Mouse (Mus musculus) limb, embryonic 13.5 days (tissue): Measurements from ENCODE around the gene Olfr1412. TPM values are rescaled to one million over a fixed set of nuclear protein-coding genes. Genes with fewer than 3 reads are reported as not detected.

ENCODE experiments used
- ATAC-seq: fragments of 200-750 bp; cut with Nextera tagmentation; 2 replicates; pipeline ENCODE4 v1.8.0; 2017; ENCODE audit warnings: low read depth, moderate number of reproducible peaks, moderate TSS enrichment; ENCODE audit not compliant: low FRiP score
- H3K27ac ChIP-seq: fragments of 300-500 bp; sonication (generic); 2 replicates; pipeline ENCODE4 v1.5.1; 2015; ENCODE audit warnings: inconsistent platforms, mild to moderate bottlenecking, moderate library complexity
- H3K27me3 ChIP-seq: fragments of 300-500 bp; sonication (generic); 2 replicates; pipeline ENCODE4 v1.6.1; 2015; ENCODE audit warnings: mild to moderate bottlenecking, inconsistent platforms
- H3K36me3 ChIP-seq: fragments of 300-500 bp; sonication (generic); 2 replicates; pipeline ENCODE4 v1.6.1; 2015; ENCODE audit warnings: inconsistent platforms, mild to moderate bottlenecking, moderate library complexity
- H3K4me1 ChIP-seq: fragments of 300-500 bp; sonication (generic); 2 replicates; pipeline ENCODE4 v1.6.1; 2015; ENCODE audit warnings: inconsistent platforms
- H3K4me2 ChIP-seq: fragments of 300-500 bp; sonication (generic); replicated peaks from 2 replicates; pipeline ENCODE4 v1.6.1; 2015; ENCODE audit warnings: inconsistent platforms, mild to moderate bottlenecking, moderate library complexity
- H3K4me3 ChIP-seq: fragments of 300-500 bp; sonication (generic); 2 replicates; pipeline ENCODE4 v1.5.1; 2015; ENCODE audit warnings: moderate library complexity, mild to moderate bottlenecking, inconsistent platforms
- H3K9ac ChIP-seq: fragments of 300-500 bp; sonication (generic); 2 replicates; pipeline ENCODE4 v1.6.1; 2015; ENCODE audit warnings: mild to moderate bottlenecking, inconsistent platforms
- H3K9me3 ChIP-seq: fragments of 300-500 bp; sonication (generic); 2 replicates; pipeline ENCODE4 v1.6.1; 2016; ENCODE audit warnings: inconsistent platforms
- WGBS: fragments of 180-500 bp; shearing (Covaris S2); methylation state at CpG from one replicate; pipeline ENCODE4 v1.1.7; 2015; 5-methylcytosine and 5-hydroxymethylcytosine counted together
- polyA plus RNA-seq: library from polyadenylated mRNA; unstranded; fragments of >200 nt; fragmentation: Nextera tagmentation; extraction: Ambion mirVana; gene quantifications from 2 replicates; pipeline ENCODE4 v1.2.1, GENCODE M21; 2015

Gene Olfr1412
- polyA plus RNA-seq, 1 experiment from 2014 or later, result not detected

DNA sequence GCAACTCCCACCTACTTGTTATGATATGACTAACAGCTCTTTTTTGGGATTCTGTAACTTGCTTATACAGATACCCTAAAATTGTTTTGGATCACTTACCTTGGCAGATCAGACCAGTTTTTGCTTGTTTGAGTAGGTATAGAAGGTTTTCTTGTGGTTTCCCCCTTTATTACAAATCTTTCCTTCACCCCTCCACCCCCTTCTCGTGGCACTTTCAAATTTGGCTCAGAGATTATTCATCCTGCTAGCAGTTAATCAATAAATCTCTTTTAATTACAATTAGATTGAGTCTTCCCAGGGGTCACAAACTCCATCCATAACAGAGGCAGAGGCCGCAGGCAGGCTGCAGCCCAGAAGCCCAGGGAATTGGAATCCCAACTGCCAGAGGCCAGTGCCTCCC lies 31.9 kb downstream of the Olfr1412 start, which contains the start of gene Olfr12:
Olfr12 (plus strand) TSS at position 301 of the 400 bp plus-strand sequence.
- Histone ChIP-seq H3K4me2 (no peak within 1 kb of the TSS), H3K4me1 (no peaks in the 10 kb centered on the region), H3K9me3 (no peaks in the 10 kb centered on the region), H3K27ac (no peak within 1 kb of the TSS), H3K9ac (no peak within 1 kb of the TSS), H3K36me3 (no peaks in the 10 kb centered on the region), H3K27me3 (no peaks in the 10 kb centered on the region; the same call in 1 of the 2 replicates), H3K4me3 (no peak within 1 kb of the TSS)
- WGBS, result 51% methylated on average over 2 of the region's 2 CpGs
- no peak for ATAC-seq

DNA sequence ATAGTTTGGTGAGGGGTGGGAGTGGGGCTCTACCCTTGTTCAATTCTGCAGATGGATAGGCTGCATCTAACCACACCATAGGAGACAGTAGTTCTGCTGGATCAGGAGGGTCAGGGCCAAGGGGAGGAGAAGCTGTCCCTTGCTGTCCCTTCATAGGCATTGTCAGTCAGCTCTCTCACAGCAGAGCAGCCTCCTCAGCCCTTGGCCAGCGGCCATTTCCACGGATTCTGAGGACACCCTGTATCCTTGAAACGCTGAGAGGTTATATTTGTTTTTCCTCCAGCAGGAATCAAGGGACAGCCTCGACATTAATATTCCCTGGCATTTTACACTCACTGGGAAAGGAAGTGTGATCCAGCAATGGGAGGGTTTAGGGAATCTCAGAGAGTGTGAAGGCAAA lies 32.8 kb downstream of the Olfr1412 start:
- ATAC-seq, result no peak
- H3K4me1 ChIP-seq, result no peaks in the 10 kb centered on the region
- WGBS, result 73% methylated on average over 4 of the region's 4 CpGs

DNA sequence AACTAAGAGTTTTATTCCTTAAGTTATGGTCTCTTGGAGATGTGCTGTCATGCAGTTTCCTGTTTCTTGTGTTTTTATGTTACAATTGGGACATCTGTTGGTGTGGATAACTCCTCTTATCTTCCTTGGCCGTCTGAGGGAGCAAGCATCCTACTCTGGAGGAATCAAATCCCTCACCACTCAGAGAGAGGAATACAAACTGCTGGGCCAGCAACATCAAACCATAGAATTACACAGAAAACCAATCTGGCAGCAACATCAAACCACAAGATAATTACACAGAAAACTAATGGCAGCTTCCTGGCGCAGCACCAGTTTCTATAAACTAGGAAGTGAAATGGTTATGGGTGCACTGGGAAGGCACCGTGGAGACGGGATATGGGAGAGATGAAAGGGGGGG lies 42.6 kb downstream of the Olfr1412 start:
- no peak overlapping the region for H3K4me2 ChIP-seq
- WGBS, result 57% methylated on average over 4 of the region's 4 CpGs
- no peak overlapping the region for H3K27ac ChIP-seq
- no peaks in the 10 kb centered on the region for H3K9me3 ChIP-seq
- H3K27me3 ChIP-seq, result no peaks in the 10 kb centered on the region
- no peaks in the 10 kb centered on the region for H3K4me1 ChIP-seq
- no peaks in the 10 kb centered on the region for H3K36me3 ChIP-seq
- H3K4me3 ChIP-seq, result no peak overlapping the region
- H3K9ac ChIP-seq, result no peak overlapping the region
- ATAC-seq, result no peak

More for the DNA sequence above, 32.8 kb downstream of the Olfr1412 start:
- H3K27me3 ChIP-seq, result no peaks in the 10 kb centered on the region; the same call in 1 of the 2 replicates
- no peaks in the 10 kb centered on the region for H3K9me3 ChIP-seq
- no peak overlapping the region for H3K4me3 ChIP-seq
- H3K36me3 ChIP-seq, result no peaks in the 10 kb centered on the region
- H3K27ac ChIP-seq, result no peak overlapping the region
- H3K9ac ChIP-seq, result no peak overlapping the region
- H3K4me2 ChIP-seq, result no peak overlapping the region

DNA sequence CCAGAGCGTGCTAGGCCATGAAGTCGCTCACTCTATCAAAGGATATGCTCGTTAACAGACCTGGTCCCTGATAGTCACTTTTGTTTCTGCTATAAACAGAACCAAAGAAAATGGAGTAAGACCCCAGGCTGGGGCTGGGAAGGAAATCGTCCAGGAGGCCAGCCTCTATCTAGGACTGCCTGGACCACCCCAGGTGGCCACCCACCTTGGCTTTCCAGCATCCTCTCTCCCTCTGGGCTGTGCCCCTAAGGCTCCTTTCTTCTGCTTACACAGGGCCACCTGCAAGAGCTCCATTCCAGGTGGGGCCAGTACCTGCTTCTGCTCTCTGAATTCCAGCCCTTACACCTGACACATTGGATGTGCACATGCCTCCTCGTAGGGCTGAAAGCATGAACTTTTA lies 46.6 kb downstream of the Olfr1412 start:
- H3K36me3 ChIP-seq, result peaks cover 19% of the 10 kb centered on the region
- no peak overlapping the region for H3K9ac ChIP-seq
- H3K4me3 ChIP-seq, result no peak overlapping the region
- H3K4me1 ChIP-seq, result peaks cover 6% of the 10 kb centered on the region
- H3K27ac ChIP-seq, result no peak overlapping the region
- no peaks in the 10 kb centered on the region for H3K9me3 ChIP-seq
- H3K27me3 ChIP-seq, result no peaks in the 10 kb centered on the region
- ATAC-seq, result no peak
- H3K4me2 ChIP-seq, result no peak overlapping the region
- 67% methylated on average over 5 of the region's 5 CpGs for WGBS

DNA sequence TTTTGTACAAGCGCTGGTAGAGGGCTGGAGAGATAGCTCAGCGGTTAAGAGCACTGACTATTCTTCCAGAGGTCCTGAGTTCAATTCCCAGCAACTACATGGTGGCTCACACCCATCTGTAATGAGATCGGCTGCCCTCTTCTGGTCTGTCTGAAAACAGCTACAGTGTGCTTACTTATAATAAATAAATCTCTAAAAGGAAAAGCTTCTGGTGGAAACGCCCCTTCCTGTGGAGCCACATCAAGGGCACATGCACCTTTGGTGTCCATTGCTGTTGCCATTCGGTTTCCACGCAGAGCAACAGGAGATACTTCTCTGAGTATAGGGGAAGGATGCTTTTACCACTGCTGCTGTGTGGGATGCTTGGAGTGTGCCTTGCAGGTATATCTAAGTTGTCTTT lies 47.4 kb downstream of the Olfr1412 start:
- Histone ChIP-seq H3K27me3 (no peaks in the 10 kb centered on the region), H3K4me3 (no peak overlapping the region), H3K9ac (no peak overlapping the region), H3K27ac (no peak overlapping the region), H3K4me1 (peaks cover 6% of the 10 kb centered on the region), H3K36me3 (peaks cover 25% of the 10 kb centered on the region), H3K9me3 (no peaks in the 10 kb centered on the region), H3K4me2 (no peak overlapping the region)
- ATAC-seq, result no peak
- WGBS, result 68% methylated on average over 6 of the region's 6 CpGs

DNA sequence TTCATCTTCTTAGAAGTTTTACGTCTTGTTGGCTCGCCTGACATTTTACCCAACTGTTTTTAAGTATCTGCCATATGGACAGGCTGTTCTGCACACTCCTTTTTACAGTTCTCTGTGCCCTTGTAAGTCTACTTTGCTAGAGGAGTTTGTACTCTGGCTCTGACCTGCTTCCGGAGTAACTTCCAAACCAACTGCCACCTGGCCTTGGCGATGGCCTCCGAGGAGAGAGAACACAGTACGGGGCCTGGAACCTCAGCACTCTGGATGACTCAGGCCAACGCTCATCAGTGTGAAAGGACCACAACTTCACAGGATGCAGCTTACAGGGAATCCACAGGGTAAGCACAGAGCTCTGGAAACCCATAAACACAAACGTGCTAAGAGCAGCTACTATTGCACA lies 48.1 kb downstream of the Olfr1412 start:
- Histone ChIP-seq H3K4me2 (no peak overlapping the region), H3K27ac (no peak overlapping the region), H3K36me3 (peaks cover 33% of the 10 kb centered on the region), H3K4me3 (no peak overlapping the region), H3K27me3 (no peaks in the 10 kb centered on the region), H3K4me1 (peaks cover 6% of the 10 kb centered on the region), H3K9ac (no peak overlapping the region), H3K9me3 (no peaks in the 10 kb centered on the region)
- ATAC-seq, result no peak
- WGBS, result 79% methylated on average over 8 of the region's 8 CpGs

DNA sequence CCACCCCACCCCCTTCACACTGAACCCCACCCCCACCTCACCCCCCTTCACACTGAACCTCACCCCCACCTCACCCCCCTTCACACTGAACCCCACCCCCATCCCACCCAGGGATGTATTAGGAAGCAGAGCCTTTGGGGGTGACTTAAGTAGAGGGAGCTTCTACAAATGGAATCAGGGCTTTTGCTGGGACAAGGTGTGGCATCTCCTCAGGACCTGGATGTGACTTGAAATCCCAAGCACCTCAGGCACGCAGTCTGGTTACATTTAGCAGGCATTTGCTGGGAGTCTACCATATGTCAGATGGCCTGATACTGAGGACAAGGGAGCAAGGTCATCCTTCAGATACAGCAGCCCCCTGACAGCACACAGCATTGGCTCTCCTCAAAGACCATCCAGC lies 49.0 kb downstream of the Olfr1412 start:
- Histone ChIP-seq H3K4me2 (no peak overlapping the region), H3K4me3 (no peak overlapping the region), H3K9ac (no peak overlapping the region), H3K36me3 (peaks cover 38% of the 10 kb centered on the region), H3K27me3 (no peaks in the 10 kb centered on the region), H3K4me1 (peaks cover 6% of the 10 kb centered on the region), H3K27ac (peak overlapping the region; percentile 61; the same call in 1 of the 2 replicates), H3K9me3 (no peaks in the 10 kb centered on the region)
- 69% methylated on average over 1 of the region's 1 CpGs for WGBS
- ATAC-seq, result no peak

DNA sequence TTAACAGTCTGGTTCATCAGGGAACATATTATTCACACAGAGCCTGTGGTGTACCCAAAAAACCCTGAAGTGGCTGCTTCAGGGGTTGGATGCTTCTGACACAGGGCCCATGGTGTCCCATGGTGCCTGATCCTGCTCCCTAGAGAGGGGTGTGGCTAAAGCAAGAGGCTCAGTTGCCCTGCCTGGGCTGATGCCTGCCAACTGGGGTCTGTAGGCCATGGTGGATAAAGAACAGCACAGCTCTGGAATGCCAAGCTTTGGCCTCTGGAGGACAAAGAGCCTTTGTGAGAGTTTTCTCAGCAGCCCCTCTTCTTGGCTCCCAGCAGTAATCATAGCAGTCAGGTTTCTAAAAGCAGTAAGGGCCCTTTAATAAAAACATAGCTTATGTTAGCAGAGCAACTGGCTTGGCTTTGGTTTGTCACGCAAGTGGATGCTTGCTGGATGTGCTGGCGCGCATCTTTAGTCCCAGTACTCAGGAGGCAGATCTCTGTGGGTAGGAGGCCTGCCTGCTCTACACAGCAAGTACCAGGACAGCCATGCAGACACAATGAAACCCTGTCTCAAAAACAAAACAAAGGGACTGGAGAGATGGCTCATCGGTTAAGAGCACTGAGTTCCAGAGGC lies 49.5 kb downstream of the Olfr1412 start:
- Histone ChIP-seq H3K4me1 (peaks cover 8% of the 10 kb centered on the region), H3K27ac (peak overlapping the region; percentile 61; the same call in 1 of the 2 replicates), H3K4me3 (no peak overlapping the region), H3K4me2 (no peak overlapping the region), H3K9ac (no peak overlapping the region), H3K27me3 (no peaks in the 10 kb centered on the region), H3K9me3 (no peaks in the 10 kb centered on the region), H3K36me3 (peaks cover 38% of the 10 kb centered on the region)
- no peak for ATAC-seq
- 82% methylated on average over 4 of the region's 4 CpGs for WGBS

DNA sequence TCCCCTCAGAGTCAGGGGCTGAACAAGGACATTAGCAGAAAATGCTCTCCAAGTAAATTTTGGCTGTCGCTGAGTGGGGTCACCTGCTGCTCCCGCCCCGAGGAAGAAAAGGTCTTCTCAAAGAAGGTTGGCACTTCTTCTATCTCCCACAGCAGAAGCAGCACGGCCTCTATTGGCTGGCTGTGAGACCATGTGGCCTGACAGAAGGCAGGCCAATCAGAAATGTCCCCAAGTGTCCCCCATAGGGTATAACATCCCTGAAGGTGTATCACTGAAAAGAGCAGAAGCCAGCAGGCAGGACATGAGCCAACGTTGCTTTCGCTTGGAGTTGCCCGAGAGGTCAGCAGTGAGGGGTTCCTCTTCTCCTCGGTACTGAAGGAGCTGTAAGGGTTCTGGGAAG lies 50.4 kb downstream of the Olfr1412 start:
- no peaks in the 10 kb centered on the region for H3K9me3 ChIP-seq
- peaks cover 17% of the 10 kb centered on the region for H3K4me1 ChIP-seq
- no peak overlapping the region for H3K4me2 ChIP-seq
- no peaks in the 10 kb centered on the region for H3K27me3 ChIP-seq
- H3K9ac ChIP-seq, result no peak overlapping the region
- H3K27ac ChIP-seq, result no peak overlapping the region
- WGBS, result 82% methylated on average over 8 of the region's 8 CpGs
- H3K4me3 ChIP-seq, result no peak overlapping the region
- ATAC-seq, result no peak
- peaks cover 38% of the 10 kb centered on the region for H3K36me3 ChIP-seq

DNA sequence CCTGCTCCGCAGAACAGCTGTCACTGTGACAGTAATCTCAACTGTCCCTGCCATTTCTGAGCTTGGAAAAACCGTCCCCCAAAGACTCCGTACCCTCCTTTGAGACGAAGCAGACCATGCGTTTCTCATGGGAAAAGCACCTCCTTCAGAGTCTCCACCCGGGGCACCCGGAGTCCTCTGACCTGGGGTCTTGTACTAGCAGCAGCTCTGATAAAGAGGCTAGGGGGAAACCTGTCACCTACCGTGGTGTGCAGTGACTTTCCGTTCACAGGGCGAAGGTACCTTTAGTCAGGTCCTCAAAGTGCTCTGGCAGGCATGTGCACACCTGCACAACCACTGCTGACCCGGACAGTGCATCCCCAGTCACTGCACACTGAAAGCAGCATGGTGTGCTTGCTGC lies 51.1 kb downstream of the Olfr1412 start:
- ATAC-seq, result no peak
- Histone ChIP-seq H3K27ac (no peak overlapping the region), H3K27me3 (no peaks in the 10 kb centered on the region), H3K4me2 (no peak overlapping the region), H3K4me3 (no peak overlapping the region), H3K36me3 (peaks cover 38% of the 10 kb centered on the region), H3K9ac (no peak overlapping the region), H3K4me1 (peaks cover 19% of the 10 kb centered on the region), H3K9me3 (no peaks in the 10 kb centered on the region)
- 95% methylated on average over 11 of the region's 11 CpGs for WGBS

DNA sequence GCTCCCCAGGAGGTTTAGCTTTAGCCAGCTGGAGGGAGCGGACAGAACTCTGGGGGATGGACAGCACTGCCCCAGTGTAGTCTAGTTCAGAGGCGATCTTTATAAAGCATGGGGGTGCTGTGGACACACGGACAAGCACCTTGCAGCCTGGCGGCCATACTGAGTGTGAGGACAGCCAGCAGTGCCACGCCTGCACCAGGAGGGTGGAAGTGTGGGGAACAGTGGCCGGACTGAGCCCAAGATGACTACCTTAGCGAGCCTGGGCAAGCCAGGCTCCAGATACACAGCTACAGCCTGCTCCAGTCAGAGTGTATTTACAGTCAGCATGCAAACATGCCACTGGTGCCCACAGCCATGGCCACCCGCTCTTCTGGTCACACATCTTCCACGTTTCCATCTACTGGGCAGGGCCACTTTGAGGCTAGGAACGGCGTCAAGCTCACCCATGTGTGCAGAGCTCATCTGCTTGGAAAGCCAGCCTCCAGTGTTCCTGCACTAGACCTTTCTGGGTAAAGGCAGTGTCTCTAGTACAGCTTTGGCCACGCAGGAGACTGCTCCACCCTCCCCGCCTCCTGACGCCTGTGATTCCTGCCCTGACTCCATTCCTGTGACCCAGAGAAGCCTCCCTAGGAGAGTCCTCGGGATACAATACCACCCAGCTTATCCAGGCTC lies 52.1 kb downstream of the Olfr1412 start:
- Histone ChIP-seq H3K4me2 (no peak overlapping the region), H3K4me3 (no peak overlapping the region), H3K27me3 (no peaks in the 10 kb centered on the region), H3K9me3 (no peaks in the 10 kb centered on the region), H3K4me1 (peaks cover 26% of the 10 kb centered on the region), H3K27ac (no peak overlapping the region), H3K36me3 (peaks cover 38% of the 10 kb centered on the region), H3K9ac (no peak overlapping the region)
- 91% methylated on average over 15 of the region's 15 CpGs for WGBS
- ATAC-seq, result no peak

DNA sequence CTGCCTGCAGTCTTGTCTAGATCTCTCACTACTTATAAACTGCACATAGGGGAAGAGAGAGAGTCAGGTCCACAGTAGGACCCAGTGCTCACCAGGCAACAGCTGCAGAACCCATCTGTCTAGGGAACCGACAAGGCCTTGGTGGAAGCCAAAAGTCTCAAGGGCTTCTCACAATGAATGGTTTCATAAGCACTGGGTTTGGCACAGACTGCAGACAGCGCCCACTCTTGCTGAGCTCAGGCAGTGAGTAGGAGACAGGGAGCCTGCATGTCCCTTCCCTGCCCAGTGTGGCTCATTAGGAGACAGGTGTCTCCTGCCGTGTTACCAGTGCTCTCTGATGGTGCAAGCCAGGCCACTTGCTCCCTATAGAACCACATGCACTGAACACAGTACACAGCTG lies 52.6 kb downstream of the Olfr1412 start:
- Histone ChIP-seq H3K27me3 (no peaks in the 10 kb centered on the region), H3K9ac (no peak overlapping the region), H3K9me3 (no peaks in the 10 kb centered on the region), H3K36me3 (peaks cover 38% of the 10 kb centered on the region), H3K27ac (no peak overlapping the region), H3K4me3 (no peak overlapping the region), H3K4me1 (peaks cover 27% of the 10 kb centered on the region), H3K4me2 (no peak overlapping the region)
- no peak for ATAC-seq
- WGBS, result 91% methylated on average over 3 of the region's 3 CpGs

DNA sequence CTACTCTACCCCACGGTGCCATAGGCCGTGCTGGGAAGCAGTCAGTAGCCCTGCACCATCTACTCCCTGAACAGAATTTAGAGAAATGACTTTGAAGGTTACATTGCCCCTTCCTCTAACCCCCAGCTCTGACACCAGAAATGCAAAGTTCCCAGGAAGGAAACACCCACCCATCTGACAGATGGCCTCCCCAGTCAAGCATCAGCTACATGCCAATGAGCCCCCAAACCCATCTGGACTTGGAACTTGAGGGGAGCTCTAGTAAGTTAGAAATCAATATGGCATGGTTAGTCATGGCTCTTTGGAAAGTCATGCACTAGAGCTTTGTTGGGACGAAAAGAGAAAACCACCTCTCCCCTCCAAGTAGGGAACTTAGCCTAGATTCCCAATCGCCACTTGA lies 53.2 kb downstream of the Olfr1412 start:
- no peak overlapping the region for H3K4me3 ChIP-seq
- peaks cover 38% of the 10 kb centered on the region for H3K36me3 ChIP-seq
- WGBS, result 93% methylated on average over 4 of the region's 4 CpGs
- no peaks in the 10 kb centered on the region for H3K9me3 ChIP-seq
- no peaks in the 10 kb centered on the region for H3K27me3 ChIP-seq
- H3K4me2 ChIP-seq, result no peak overlapping the region
- ATAC-seq, result no peak
- no peak overlapping the region for H3K9ac ChIP-seq
- peaks cover 27% of the 10 kb centered on the region for H3K4me1 ChIP-seq
- no peak overlapping the region for H3K27ac ChIP-seq
